Mouse (Mus musculus) embryonic fibroblast, embryonic 13.5 days (primary cell): Measurements from ENCODE around the gene Mff. TPM values are rescaled to one million over a fixed set of nuclear protein-coding genes. Genes with fewer than 3 reads are reported as not detected.

Experiments used
- H3K27ac ChIP-seq: 2 replicates; pipeline ENCODE4 v1.5.1; 2012; ENCODE audit warnings: low read length, control low read depth, inconsistent platforms; ENCODE audit not compliant: insufficient read depth
- H3K4me1 ChIP-seq: 2 replicates; pipeline ENCODE4 v1.6.1; 2011; ENCODE audit warnings: low read length; ENCODE audit not compliant: control insufficient read depth, insufficient read depth
- H3K4me3 ChIP-seq: 2 replicates; pipeline ENCODE4 v1.5.1; 2011; ENCODE audit warnings: mild to moderate bottlenecking, control low read depth, low read length; ENCODE audit not compliant: insufficient read depth
- CTCF ChIP-seq: IDR thresholded peaks from 2 replicates; pipeline ENCODE4 v1.5.1; 2011; ENCODE audit warnings: mild to moderate bottlenecking, control low read depth, low read length, moderate library complexity, borderline replicate concordance; ENCODE audit not compliant: insufficient read depth
- POLR2A ChIP-seq: IDR thresholded peaks from 2 replicates; pipeline ENCODE4 v1.6.1; 2011; ENCODE audit warnings: low read depth, mild to moderate bottlenecking, control low read depth, low read length, moderate library complexity
- polyA plus RNA-seq: library from polyadenylated mRNA; stranded (reverse); fragments of >200 nt; gene quantifications from 2 replicates; pipeline ENCODE4 v1.2.4, GENCODE M21; 2011; ENCODE audit warnings: low read depth; ENCODE audit not compliant: missing spikeins, insufficient read length

Mff gene
- polyA plus RNA-seq, 1 experiment, result 150 TPM

- Histone ChIP-seq H3K4me1 (peaks cover 14% of the 10 kb centered on the region), H3K4me3 (no peak overlapping the region), H3K27ac (no peak overlapping the region)
- TF ChIP-seq CTCF, result no peak
- TF ChIP-seq POLR2A, result no peak
Measured at GRCm38 (mm10) chr1:82792238-82792637, 67.5 kb downstream of the Mff start.

DNA sequence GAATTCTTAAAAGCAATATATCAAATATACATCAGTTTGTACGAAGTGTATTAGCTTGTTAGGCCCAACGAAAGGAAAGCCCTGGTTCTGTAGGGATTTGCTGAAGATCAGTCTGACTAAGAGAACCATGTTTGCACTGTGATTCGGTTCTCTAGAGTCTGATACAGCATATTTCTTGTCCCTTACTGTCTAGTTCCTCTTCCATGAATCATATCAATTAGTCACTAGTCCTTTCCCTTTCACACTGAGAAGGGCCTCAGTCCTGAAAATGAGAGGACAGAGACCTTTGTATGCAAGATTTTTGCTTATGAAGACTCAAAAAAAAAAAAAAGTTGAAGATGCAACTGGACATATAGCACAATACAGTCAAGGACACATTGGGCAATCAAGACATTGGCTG lies 68.4 kb downstream of the Mff start:
- Histone ChIP-seq H3K27ac (peak overlapping the region; percentile 51; the same call in 1 of the 2 replicates), H3K4me3 (no peak overlapping the region), H3K4me1 (peaks cover 14% of the 10 kb centered on the region)
- TF ChIP-seq POLR2A (no peak), CTCF (no peak)

DNA sequence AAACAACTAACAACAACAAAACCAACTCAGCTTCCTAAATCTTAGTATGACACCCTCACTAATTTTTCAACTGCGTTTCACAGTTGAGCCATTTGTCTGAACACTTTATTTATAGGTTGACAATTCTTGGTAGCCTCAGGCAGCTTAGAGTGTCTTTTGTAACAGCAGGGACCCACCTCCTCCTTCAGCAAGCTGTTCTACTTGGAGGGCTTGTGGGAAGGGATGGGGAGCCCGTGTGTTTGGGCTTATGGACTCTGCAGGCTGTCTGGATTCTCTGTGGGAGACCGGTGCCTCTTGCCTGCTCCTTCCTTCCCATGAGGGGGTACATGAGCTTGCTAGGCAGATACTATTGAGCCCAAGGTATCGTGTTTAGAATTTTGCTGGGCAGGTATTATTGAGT lies 69.3 kb downstream of the Mff start:
- H3K4me1 ChIP-seq, result peaks cover 14% of the 10 kb centered on the region
- no peak for TF ChIP-seq POLR2A
- TF ChIP-seq CTCF, result no peak
- H3K27ac ChIP-seq, result no peak overlapping the region
- H3K4me3 ChIP-seq, result no peak overlapping the region

- Histone ChIP-seq H3K4me3 (no peak overlapping the region), H3K27ac (peak overlapping the region; percentile 5), H3K4me1 (peaks cover 14% of the 10 kb centered on the region)
- no peak for TF ChIP-seq POLR2A
- no peak for TF ChIP-seq CTCF
Measured at GRCm38 (mm10) chr1:82795211-82795610, 70.5 kb downstream of the Mff start.

DNA sequence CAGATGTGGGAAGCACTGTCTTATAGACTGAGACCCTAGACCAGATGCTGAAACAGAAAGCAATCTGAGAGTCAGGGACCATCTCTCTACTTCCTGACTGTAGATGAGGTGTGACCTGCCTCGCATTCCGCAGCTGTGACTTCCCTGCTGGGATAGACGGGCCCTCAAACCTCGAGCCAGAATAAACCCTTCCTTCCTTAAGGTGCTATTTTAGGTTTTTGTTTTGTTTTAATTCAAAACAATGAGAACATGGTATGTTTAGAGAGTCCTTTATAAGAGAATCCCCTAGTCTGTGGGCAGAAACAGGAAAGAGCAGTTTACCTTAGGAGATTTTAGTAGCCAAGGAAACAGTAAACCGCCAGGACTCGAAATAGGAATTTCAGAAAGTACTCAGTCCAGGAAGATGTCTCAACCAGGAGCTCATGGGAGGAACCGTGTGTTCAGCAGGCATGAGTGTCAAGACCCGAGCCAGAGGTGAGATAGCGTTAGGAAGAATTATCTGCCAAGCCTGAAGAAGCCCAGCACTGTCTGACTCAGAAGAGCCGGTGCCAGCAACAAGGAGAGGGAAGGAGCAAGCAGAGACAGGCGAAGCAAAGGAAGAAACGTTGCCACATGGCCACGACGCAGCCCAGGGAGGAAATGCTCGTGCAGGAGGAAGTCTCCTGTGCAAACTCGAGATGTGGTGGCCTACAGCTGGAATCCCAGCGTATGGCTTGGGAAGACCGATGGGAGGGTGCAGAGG lies 71.2 kb downstream of the Mff start:
- Histone ChIP-seq H3K4me3 (no peak overlapping the region), H3K4me1 (peaks cover 14% of the 10 kb centered on the region), H3K27ac (peak overlapping the region; percentile 5)
- TF ChIP-seq POLR2A, result no peak
- no peak for TF ChIP-seq CTCF

DNA sequence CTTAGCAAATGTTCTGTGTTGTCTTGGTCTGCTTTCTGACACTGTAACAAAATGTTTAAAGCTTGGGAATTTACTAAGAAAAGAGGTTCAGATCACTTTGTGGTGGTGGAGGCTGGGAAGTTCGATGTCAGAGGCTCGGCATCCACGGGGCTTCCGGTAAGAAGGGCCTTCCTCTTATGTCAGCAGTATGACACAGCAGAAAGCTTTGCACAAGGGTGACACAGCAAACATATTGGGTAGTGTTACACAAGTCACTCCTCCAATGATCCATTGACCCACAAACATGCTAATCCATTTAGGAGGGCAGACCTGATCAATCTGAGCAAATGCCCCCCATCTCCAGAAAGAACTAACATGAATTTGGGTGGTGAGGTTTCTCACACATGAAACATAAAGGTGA lies 72.4 kb downstream of the Mff start:
- Histone ChIP-seq H3K4me3 (no peak overlapping the region), H3K27ac (no peak overlapping the region), H3K4me1 (peaks cover 20% of the 10 kb centered on the region)
- no peak for TF ChIP-seq POLR2A
- TF ChIP-seq CTCF, result no peak

GRCm38 (mm10) chr1:82798304-82798703 lies 73.6 kb downstream of the Mff start:
- Histone ChIP-seq H3K4me3 (no peak overlapping the region), H3K4me1 (peaks cover 17% of the 10 kb centered on the region), H3K27ac (no peak overlapping the region)
- TF ChIP-seq POLR2A, result no peak
- TF ChIP-seq CTCF, result no peak

DNA sequence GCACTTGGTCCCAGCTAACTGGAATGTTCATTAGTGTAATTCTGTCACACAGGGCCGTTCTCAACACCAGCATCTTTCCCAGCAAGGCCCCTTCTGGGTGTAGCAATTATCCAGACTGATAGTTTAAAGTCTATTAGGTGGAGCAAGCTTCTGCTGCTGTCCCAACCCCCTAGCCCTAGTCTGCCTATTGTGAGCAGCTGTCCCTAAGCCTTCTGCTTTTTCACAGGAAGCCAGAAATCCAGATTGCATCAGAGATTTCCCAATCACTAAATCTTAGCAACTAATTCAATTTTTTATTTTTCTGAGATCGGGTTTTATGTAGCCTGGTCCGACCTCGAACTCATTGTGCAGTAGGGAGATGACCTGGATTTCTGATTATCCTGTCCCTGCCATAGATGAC lies 74.2 kb downstream of the Mff start:
- no peak overlapping the region for H3K27ac ChIP-seq
- TF ChIP-seq CTCF, result no peak
- no peak for TF ChIP-seq POLR2A
- peaks cover 16% of the 10 kb centered on the region for H3K4me1 ChIP-seq
- H3K4me3 ChIP-seq, result no peak overlapping the region

DNA sequence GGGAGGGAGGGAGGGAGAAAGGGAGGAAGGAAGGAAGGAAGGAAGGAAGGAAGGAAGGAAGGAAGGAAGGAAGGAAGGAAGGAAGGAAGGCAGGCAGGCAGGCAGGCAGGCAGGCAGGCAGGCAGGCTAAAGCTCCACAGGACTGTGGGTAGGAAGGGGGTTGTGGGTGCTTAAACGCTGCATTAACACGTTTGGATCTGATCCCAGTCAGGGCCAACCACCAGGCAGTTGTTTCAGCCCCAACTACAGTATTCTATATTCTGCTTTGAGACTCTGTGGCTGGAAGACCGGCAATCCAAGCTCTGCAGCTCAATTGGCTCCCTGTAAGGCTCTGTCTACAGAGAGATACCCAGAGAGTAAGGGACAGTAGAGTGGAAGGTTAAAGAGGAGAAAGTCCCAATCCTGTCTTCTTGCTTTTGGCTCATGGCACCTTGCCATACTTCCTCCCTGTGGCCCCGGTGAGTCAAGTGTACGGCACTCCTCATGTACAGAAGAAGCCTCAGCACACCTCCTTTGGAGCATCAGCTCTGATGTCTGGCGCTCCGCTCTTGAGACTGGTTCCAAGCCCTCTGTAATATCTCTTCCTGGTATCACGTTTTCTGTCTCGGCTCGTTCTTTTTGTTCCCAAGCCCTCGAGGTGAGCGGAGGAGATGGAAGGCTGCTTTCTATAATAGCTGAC lies 76.6 kb downstream of the Mff start:
- Histone ChIP-seq H3K4me1 (peaks cover 7% of the 10 kb centered on the region), H3K4me3 (no peak overlapping the region), H3K27ac (no peak overlapping the region)
- TF ChIP-seq POLR2A (no peak), CTCF (no peak)

Other genes starting within 250 kb of the Mff start
- 0.09 and 0.13 TPM in 2 replicates for gene Col4a4, start 138.0 kb upstream of the Mff start, polyA plus RNA-seq
- 0.09 and 0.63 TPM in 2 replicates for gene Col4a3, start 138.0 kb upstream of the Mff start, polyA plus RNA-seq
- gene Tm4sf20, start 43.6 kb downstream of the Mff start, polyA plus RNA-seq, result not detected in 2 replicates
- gene Gm47791, start 46.4 kb downstream of the Mff start, polyA plus RNA-seq, result not detected in 2 replicates
- gene Agfg1, start 114.6 kb downstream of the Mff start, polyA plus RNA-seq, result 75.1 and 77.5 TPM in 2 replicates
- 1.1 TPM in 1 of 2 replicates, not detected in the other for gene A030005L19Rik, start 188.4 kb downstream of the Mff start, polyA plus RNA-seq
- not detected in 2 replicates for gene A030014E15Rik, start 200.0 kb downstream of the Mff start, polyA plus RNA-seq
- not detected in 2 replicates for gene Gm6217, start 206.5 kb downstream of the Mff start, polyA plus RNA-seq
- gene A030003K21Rik, start 218.5 kb downstream of the Mff start, polyA plus RNA-seq, result not detected in 2 replicates
- not detected in 2 replicates for gene Gm7544, start 231.1 kb downstream of the Mff start, polyA plus RNA-seq
- not detected in 2 replicates for gene Gm47955, start 235.4 kb downstream of the Mff start, polyA plus RNA-seq